Mouse (Mus musculus) hindbrain, embryonic 15.5 days (tissue): Measurements from ENCODE around the gene Nanp. TPM values are rescaled to one million over a fixed set of nuclear protein-coding genes. Genes with fewer than 3 reads are reported as not detected.

ENCODE experiments used
- ATAC-seq: fragments of 200-750 bp; cut with Nextera tagmentation; 2 replicates; pipeline ENCODE4 v1.8.0; 2017; ENCODE audit warnings: low read depth, moderate number of reproducible peaks, moderate TSS enrichment; ENCODE audit not compliant: low FRiP score
- H3K27ac ChIP-seq: fragments of 300-500 bp; sonication (generic); replicated peaks from 2 replicates; pipeline ENCODE4 v1.5.1; 2015; ENCODE audit warnings: mild to moderate bottlenecking, inconsistent platforms
- H3K27me3 ChIP-seq: fragments of 300-500 bp; sonication (generic); 2 replicates; pipeline ENCODE4 v1.6.1; 2015; ENCODE audit warnings: control low read depth, inconsistent platforms
- H3K36me3 ChIP-seq: fragments of 300-500 bp; sonication (generic); 2 replicates; pipeline ENCODE4 v1.6.1; 2015; ENCODE audit warnings: control low read depth, inconsistent platforms
- H3K4me1 ChIP-seq: fragments of 300-500 bp; sonication (generic); replicated peaks from 2 replicates; pipeline ENCODE4 v1.6.1; 2015; ENCODE audit warnings: control low read depth, inconsistent platforms
- H3K4me2 ChIP-seq: fragments of 300-500 bp; sonication (generic); 2 replicates; pipeline ENCODE4 v1.6.1; 2015; ENCODE audit warnings: moderate library complexity, mild to moderate bottlenecking, inconsistent platforms
- H3K4me3 ChIP-seq: fragments of 300-500 bp; sonication (generic); 2 replicates; pipeline ENCODE4 v1.5.1; 2015; ENCODE audit warnings: mild to moderate bottlenecking, inconsistent platforms
- H3K9ac ChIP-seq: fragments of 300-500 bp; sonication (generic); 2 replicates; pipeline ENCODE4 v1.6.1; 2015; ENCODE audit warnings: inconsistent platforms
- H3K9me3 ChIP-seq: fragments of 300-500 bp; sonication (generic); 2 replicates; pipeline ENCODE4 v1.6.1; 2016; ENCODE audit warnings: control low read depth, inconsistent platforms
- WGBS: fragments of 180-500 bp; shearing (Covaris S2); methylation state at CpG from one replicate; pipeline ENCODE4 v1.1.7; 2015; 5-methylcytosine and 5-hydroxymethylcytosine counted together
- polyA plus RNA-seq: library from polyadenylated mRNA; unstranded; fragments of >200 nt; fragmentation: Nextera tagmentation; extraction: Ambion mirVana; gene quantifications from 2 replicates; pipeline ENCODE4 v1.2.1, GENCODE M21; 2015

Gene Nanp
- polyA plus RNA-seq, result 35.2 and 35.8 TPM in 2 replicates

DNA sequence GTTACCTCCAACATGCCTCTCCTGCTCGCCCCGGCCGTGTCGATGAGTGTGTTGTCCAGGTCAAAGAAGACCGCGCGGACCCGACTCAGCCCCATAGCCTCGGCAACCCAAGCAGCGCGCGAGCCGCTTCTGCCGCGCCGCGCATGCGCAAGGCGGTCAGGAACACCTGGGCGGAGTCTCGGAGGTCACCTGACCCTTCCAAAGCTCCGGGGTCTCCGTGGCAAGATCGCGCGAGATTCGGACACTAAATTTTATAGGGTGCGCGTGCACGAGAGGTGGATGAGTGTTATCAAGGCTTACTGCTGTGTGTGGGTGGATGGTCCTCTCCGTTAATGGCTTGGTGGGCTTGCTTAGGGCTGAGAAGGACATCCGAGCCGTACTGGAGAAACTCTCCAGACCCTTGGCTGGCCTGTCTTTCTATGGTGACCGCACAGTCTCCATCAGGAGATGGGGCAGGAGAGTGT lies at the start of gene Nanp, which contains the start of gene Ninl:
Gene Nanp, minus strand, starts transcription at position 167 of the 464 bp plus-strand sequence.
Gene Ninl, minus strand, starts transcription at position 151 of the 464 bp plus-strand sequence.
- Histone ChIP-seq H3K27me3 (no peaks in the 10 kb centered on the region), H3K4me3 (peak within 1 kb of the TSS; percentile 87), H3K36me3 (no peaks in the 10 kb centered on the region), H3K9ac (peak within 1 kb of the TSS; percentile 87), H3K9me3 (no peaks in the 10 kb centered on the region), H3K4me2 (peak within 1 kb of the TSS; percentile 88), H3K27ac (peak within 1 kb of the TSS; percentile 86), H3K4me1 (peaks cover 20% of the 10 kb centered on the region)
- ATAC-seq, result peak; percentile 98
- under 1% methylated on average over 34 of the region's 34 CpGs for WGBS

DNA sequence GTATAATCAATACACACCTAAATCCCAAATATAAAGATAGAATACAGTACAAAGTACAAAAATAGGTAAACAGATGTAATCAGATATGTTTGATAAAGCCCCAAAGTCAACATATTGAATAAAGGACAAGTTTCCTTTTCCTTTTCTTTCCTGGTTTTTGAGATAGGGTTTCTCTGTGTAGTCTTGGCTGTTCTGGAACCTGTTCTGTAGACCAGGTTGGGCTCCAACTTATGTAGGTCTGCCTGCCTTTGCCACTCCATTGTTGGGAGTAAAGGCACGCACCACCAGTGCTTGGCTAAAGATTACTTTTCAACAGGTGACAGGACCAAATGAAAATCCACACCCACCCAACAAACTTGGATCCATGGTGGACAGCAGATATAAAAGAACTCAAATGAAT lies 17.4 kb upstream of the Nanp start:
- ATAC-seq, result no peak
- Histone ChIP-seq H3K27ac (no peak overlapping the region), H3K27me3 (no peaks in the 10 kb centered on the region), H3K36me3 (no peaks in the 10 kb centered on the region), H3K9ac (no peak overlapping the region), H3K4me3 (no peak overlapping the region), H3K4me2 (no peak overlapping the region), H3K4me1 (no peaks in the 10 kb centered on the region), H3K9me3 (no peaks in the 10 kb centered on the region)
- 95% methylated on average over 1 of the region's 1 CpGs for WGBS

DNA sequence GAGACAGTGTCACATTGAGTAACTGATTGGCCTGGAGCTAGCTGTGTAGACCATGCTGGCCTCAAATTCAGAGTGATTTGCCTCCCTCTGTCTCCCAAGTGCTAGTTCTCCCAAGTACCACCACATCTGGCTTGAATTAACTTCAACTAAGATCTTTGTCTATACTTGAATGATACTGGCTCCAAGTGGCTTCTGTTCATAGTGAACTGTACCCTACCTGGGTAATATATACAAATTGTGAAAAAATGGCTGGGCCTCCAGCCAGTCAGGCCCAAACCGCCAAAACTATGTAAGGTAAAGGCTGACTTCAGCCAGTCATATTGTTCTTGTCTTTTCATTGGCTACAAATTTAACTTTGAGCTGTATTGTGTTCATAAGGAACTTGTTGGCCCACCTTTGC lies 1.2 kb upstream of the Nanp start:
- Histone ChIP-seq H3K9me3 (no peaks in the 10 kb centered on the region), H3K27me3 (no peaks in the 10 kb centered on the region), H3K4me1 (peaks cover 20% of the 10 kb centered on the region), H3K4me3 (no peak overlapping the region), H3K9ac (no peak overlapping the region), H3K4me2 (peak overlapping the region; percentile 88; the same call in 1 of the 2 replicates), H3K36me3 (no peaks in the 10 kb centered on the region), H3K27ac (no peak overlapping the region)
- 83% methylated on average over 1 of the region's 1 CpGs for WGBS
- no peak for ATAC-seq

DNA sequence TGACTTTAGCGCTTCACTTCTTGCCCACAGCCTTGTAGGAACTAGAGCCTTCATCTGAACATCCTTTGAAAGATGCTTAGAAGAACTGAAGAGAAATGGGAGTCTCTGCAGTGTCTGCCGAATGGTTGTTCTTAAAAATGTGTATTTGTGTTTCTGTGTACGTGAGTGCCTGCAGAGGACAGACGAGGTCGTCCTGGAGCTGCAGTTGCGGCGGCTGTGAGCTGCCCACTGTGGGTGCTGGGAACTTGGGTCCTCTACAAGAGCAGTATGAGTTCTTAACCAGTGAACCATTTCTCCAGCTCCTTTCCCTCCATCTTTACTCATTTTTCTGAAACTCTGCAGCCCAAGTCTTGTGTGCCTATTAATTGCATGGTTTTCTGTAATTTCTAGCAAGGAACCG lies 528 bp upstream of the Nanp start:
- H3K27me3 ChIP-seq, result no peaks in the 10 kb centered on the region
- 36% methylated on average over 8 of the region's 8 CpGs for WGBS

DNA sequence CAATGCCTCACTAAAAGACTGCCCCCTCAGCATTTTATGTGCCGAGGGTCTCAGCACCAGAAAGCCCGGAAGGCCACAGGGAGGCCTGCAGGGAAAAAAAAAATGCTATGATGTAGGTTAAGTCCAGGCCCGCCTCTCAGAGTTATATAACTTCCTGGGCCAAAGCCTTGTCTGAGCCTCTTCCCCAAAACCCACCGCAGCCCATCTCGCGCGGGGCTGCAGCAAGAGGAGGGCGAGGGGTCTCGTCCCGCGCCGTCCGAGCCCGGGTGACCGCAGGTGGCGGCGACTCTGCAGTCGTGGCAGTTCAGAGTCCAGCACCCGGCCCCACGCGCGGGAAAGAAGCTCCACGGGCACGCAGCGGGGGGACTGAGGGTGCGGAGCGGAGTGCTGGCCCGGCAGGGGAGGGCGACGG lies 381 bp downstream of the Nanp start:
- peak overlapping the region; percentile 88 for H3K4me2 ChIP-seq
- H3K36me3 ChIP-seq, result peaks cover 1% of the 10 kb centered on the region; the same call in 1 of the 2 replicates
- ATAC-seq, result peak; percentile 89
- H3K27me3 ChIP-seq, result no peaks in the 10 kb centered on the region
- peaks cover 20% of the 10 kb centered on the region for H3K4me1 ChIP-seq
- H3K4me3 ChIP-seq, result peak overlapping the region; percentile 87
- no peaks in the 10 kb centered on the region for H3K9me3 ChIP-seq
- peak overlapping the region; percentile 87 for H3K9ac ChIP-seq
- H3K27ac ChIP-seq, result peak overlapping the region; percentile 86
- WGBS, result 0% methylated on average over 24 of the region's 30 CpGs

More for the DNA sequence above, 528 bp upstream of the Nanp start:
- Histone ChIP-seq H3K9me3 (no peaks in the 10 kb centered on the region), H3K36me3 (no peaks in the 10 kb centered on the region), H3K4me2 (peak overlapping the region; percentile 88), H3K27ac (peak overlapping the region; percentile 86), H3K4me1 (peaks cover 20% of the 10 kb centered on the region), H3K4me3 (peak overlapping the region; percentile 87), H3K9ac (peak overlapping the region; percentile 87)
- ATAC-seq, result peak; percentile 17; the same call in 1 of the 2 replicates

GRCm38 (mm10) chr2:151037876-151038552 lies 1.2 kb downstream of the Nanp start:
- H3K27me3 ChIP-seq, result no peaks in the 10 kb centered on the region
- peak overlapping the region; percentile 88 for H3K4me2 ChIP-seq
- H3K4me1 ChIP-seq, result peaks cover 20% of the 10 kb centered on the region
- 0 out of 2 replicates have a peak overlapping the region, but pooled peaks have one; percentile 86 for H3K27ac ChIP-seq
- H3K9ac ChIP-seq, result peak overlapping the region; percentile 87
- peaks cover 2% of the 10 kb centered on the region; the same call in 1 of the 2 replicates for H3K36me3 ChIP-seq
- peak overlapping the region; percentile 87 for H3K4me3 ChIP-seq
- WGBS, result 57% methylated on average over 18 of the region's 18 CpGs
- no peaks in the 10 kb centered on the region for H3K9me3 ChIP-seq
- ATAC-seq, result no peak

- Histone ChIP-seq H3K4me2 (peak overlapping the region; percentile 88; the same call in 1 of the 2 replicates), H3K27ac (no peak overlapping the region), H3K36me3 (peaks cover 2% of the 10 kb centered on the region; the same call in 1 of the 2 replicates), H3K9me3 (no peaks in the 10 kb centered on the region), H3K9ac (no peak overlapping the region), H3K4me1 (peaks cover 20% of the 10 kb centered on the region), H3K27me3 (no peaks in the 10 kb centered on the region), H3K4me3 (no peak overlapping the region)
- WGBS, result 100% methylated on average over 1 of the region's 1 CpGs
- no peak for ATAC-seq
Observed at GRCm38 (mm10) chr2:151037292-151037691, 1.9 kb downstream of the Nanp start.

DNA sequence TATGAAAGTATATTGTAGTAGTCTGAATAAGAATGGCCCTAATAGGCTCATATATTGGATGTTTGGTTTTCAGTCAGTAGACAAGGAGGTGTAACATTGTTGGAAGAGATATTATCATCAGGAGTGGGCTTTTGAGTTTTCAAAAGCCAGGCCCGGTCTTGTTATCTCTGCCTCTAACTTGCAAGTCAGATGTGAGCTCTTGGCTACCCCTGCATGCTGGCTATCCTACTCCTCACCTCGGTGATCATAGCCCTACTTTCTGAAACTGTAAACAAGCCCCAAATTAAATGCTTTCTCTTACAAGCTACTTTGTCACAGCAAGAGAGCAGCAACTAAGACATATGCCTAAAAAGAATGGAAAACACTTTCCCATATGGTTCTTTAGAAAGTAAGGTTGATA lies 2.5 kb downstream of the Nanp start:
- H3K36me3 ChIP-seq, result peaks cover 2% of the 10 kb centered on the region; the same call in 1 of the 2 replicates
- H3K27ac ChIP-seq, result no peak overlapping the region
- no peak overlapping the region for H3K4me2 ChIP-seq
- no peak overlapping the region for H3K9ac ChIP-seq
- H3K4me3 ChIP-seq, result no peak overlapping the region
- ATAC-seq, result no peak
- H3K9me3 ChIP-seq, result no peaks in the 10 kb centered on the region
- WGBS, result 97% methylated on average over 2 of the region's 2 CpGs
- peaks cover 20% of the 10 kb centered on the region for H3K4me1 ChIP-seq
- no peaks in the 10 kb centered on the region for H3K27me3 ChIP-seq

DNA sequence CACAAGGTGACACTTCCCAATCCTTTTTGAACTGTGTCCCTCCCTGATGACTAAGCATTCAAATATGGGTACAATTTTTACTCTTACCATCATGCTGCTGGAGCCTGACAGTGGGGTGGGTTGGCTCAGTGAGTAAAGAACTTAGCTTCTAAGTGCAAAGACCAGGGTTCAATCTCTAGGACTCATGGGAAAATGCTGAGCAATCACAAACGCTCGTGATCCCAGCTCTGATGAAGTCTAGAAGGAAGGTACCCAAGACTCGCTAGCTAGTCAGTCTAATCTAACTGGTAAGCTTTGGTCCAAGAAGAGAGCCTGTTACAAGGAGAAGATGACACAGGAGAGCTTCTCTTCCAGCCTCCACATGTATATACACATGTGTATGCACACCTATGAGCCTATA lies 4.8 kb downstream of the Nanp start:
- 92% methylated on average over 3 of the region's 3 CpGs for WGBS

GRCm38 (mm10) chr2:151021158-151021557 lies 18.0 kb downstream of the Nanp start:
- no peak for ATAC-seq
- no peaks in the 10 kb centered on the region for H3K36me3 ChIP-seq
- no peak overlapping the region for H3K4me3 ChIP-seq
- H3K9me3 ChIP-seq, result no peaks in the 10 kb centered on the region
- no peak overlapping the region for H3K9ac ChIP-seq
- no peaks in the 10 kb centered on the region for H3K4me1 ChIP-seq
- no peaks in the 10 kb centered on the region for H3K27me3 ChIP-seq
- no peak overlapping the region for H3K4me2 ChIP-seq
- WGBS, result 91% methylated on average over 10 of the region's 10 CpGs
- H3K27ac ChIP-seq, result no peak overlapping the region

More for the DNA sequence above, 4.8 kb downstream of the Nanp start:
- Histone ChIP-seq H3K36me3 (peaks cover 3% of the 10 kb centered on the region), H3K9ac (no peak overlapping the region), H3K9me3 (no peaks in the 10 kb centered on the region), H3K4me2 (no peak overlapping the region), H3K27ac (no peak overlapping the region), H3K27me3 (no peaks in the 10 kb centered on the region), H3K4me3 (no peak overlapping the region), H3K4me1 (peaks cover 11% of the 10 kb centered on the region)
- ATAC-seq, result no peak

DNA sequence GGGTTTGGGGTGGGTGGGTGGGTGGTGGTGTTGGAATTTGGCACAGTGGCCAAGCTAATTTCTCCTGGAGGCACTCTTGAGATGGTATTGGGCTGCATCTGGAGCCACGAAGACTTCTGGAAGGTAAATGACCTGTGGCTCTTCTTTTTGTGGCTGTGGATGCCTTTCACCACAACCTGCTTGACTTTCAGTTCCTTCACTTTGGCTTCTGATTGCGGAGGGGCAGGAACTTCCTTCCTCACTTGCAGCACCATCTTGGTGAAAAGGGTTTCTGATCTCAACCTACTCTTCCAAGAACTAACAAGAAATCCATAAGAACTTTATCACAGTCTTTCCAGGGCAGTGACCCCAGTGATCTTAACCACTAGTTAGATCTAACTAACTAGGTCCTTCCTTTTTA lies 23.9 kb downstream of the Nanp start:
- Histone ChIP-seq H3K27ac (no peak overlapping the region), H3K36me3 (no peaks in the 10 kb centered on the region)

DNA sequence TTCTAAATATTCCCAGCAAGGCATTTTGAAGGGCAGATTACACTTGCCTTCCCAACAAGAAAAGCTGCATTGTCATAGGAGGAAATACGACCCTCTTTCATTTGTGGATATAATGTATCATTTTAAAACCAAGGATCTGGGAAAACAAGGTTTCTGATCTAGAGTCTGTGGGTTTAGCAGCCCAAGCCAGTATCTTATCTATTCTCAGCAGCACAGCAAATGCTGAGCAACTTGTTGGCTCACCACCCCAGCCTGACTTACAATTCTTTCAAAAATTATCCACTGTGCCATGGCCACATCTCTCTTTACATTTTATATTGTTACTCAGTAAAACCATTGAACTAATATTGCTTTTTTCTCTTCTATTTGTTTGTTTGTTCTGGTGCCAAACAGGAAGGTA lies 27.9 kb downstream of the Nanp start:
- Histone ChIP-seq H3K4me2 (no peak overlapping the region), H3K4me3 (no peak overlapping the region), H3K27ac (no peak overlapping the region), H3K36me3 (no peaks in the 10 kb centered on the region), H3K27me3 (0 out of 2 replicates have a peak, but pooled peaks cover 5% of the 10 kb centered on the region), H3K9ac (no peak overlapping the region), H3K9me3 (no peaks in the 10 kb centered on the region), H3K4me1 (peaks cover 17% of the 10 kb centered on the region)
- no peak for ATAC-seq
- WGBS, result 83% methylated on average over 1 of the region's 1 CpGs

More for the DNA sequence above, 23.9 kb downstream of the Nanp start:
- no peaks in the 10 kb centered on the region for H3K9me3 ChIP-seq
- no peak overlapping the region for H3K9ac ChIP-seq
- H3K4me1 ChIP-seq, result no peaks in the 10 kb centered on the region
- H3K4me3 ChIP-seq, result no peak overlapping the region
- WGBS, result 72% methylated on average over 2 of the region's 2 CpGs
- no peak for ATAC-seq
- H3K27me3 ChIP-seq, result no peaks in the 10 kb centered on the region
- H3K4me2 ChIP-seq, result no peak overlapping the region
